Mouse (Mus musculus): Measurements from ENCODE around the gene Btbd16. TPM values are rescaled to one million over a fixed set of nuclear protein-coding genes. Genes with fewer than 3 reads are reported as not detected.
A peak's percentile ranks its signal among the peaks of the same experiment; 100 is the strongest.

The Btbd16 gene
- polyA plus RNA-seq, 1 experiment from 2014 or later: 0.23 TPM

DNA sequence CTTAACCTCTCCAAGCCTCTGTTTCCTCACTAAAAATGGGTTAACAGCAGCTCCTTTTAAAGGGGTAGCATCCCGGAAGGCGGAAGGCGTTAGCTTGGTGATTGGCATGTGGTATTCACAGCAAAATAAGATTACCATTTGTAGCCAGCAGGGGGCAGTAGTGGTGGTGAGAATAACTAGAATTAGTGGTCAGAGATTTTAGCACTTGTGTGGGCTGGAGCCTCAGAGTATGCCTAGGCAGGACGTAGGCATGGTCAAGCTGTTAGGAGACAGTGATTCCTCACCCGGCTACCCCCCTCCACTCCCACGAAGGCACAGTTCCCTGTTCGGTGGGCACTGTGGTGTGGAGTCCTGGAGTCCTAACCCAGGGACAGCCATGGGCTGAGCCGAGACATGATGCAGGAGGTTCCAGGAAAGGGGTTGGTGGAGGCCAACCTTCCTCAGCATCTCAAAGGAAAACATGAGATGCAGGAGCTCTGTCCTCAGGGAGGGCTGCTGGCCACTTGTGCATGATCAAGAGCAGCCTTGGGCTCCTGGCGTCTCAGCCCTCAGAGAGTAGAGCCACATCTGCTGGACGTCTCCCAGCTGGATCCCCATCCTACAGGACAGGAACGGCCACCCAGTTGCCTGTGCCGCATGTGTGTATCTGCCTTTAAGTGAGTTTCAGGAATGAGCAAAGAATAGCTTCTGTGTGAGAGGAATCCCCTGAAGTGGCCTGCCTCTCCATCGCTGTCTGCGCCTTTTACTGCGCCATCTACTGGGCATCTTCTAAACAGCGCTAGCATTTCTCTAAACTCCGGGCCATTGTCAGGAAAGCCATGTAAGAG lies 11.6 kb upstream of the Btbd16 start:
- H3K36me3 ChIP-seq (ENCODE audit: control insufficient read depth, insufficient read depth, low read length): peaks cover 19% of the 10 kb centered on the region; the same call in 1 of the 2 replicates
- 34% methylated on average over 17 of the region's 17 CpGs for WGBS
- H3K27ac ChIP-seq (ENCODE audit: low read length): no peak overlapping the region

DNA sequence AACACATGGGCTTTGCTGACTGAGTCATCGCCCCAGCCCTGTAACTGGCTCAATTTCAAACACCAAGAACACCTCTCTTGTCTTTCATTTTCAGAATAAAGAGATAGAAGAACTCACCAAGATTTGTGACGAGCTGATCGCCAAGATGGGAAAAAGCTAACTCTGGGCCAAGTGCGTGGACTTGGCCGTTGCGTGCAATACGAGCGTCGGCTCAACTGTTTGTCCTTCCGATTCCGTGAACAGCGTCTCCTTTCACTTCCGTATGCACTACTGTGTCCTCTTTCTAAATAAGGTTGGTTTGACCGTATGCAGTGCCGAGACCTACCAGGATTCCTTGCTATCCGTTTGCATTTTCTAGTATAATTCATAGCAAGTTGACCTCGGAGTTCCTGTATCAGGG lies 9.7 kb upstream of the Btbd16 start:
- no peaks in the 10 kb centered on the region for H3K27me3 ChIP-seq (ENCODE audit: control insufficient read depth, insufficient read depth, low read length)
- no peak overlapping the region for H3K27ac ChIP-seq (ENCODE audit: low read length)
- H3K4me1 ChIP-seq (ENCODE audit: control insufficient read depth, insufficient read depth, low read length): no peaks in the 10 kb centered on the region; the same call in 1 of the 2 replicates
- 94% methylated on average over 17 of the region's 17 CpGs for WGBS
- no peak for ATAC-seq (ENCODE audit: insufficient number of reproducible peaks, insufficient read depth, low FRiP score, low read depth)
- H3K36me3 ChIP-seq (ENCODE audit: control insufficient read depth, insufficient read depth, low read length): peaks cover 13% of the 10 kb centered on the region; the same call in 1 of the 2 replicates
- H3K4me3 ChIP-seq (ENCODE audit: low read depth, low read length): no peak overlapping the region
- H3K9me3 ChIP-seq (ENCODE audit: control insufficient read depth, low read depth, low read length): no peaks in the 10 kb centered on the region
- no peak overlapping the region for H3K9ac ChIP-seq (replicated peaks; ENCODE audit: low read depth, low read length)
- H3K4me2 ChIP-seq (replicated peaks; ENCODE audit: low read depth, low read length): no peak overlapping the region

More for the DNA sequence above, 11.6 kb upstream of the Btbd16 start:
- no peaks in the 10 kb centered on the region for H3K9me3 ChIP-seq (ENCODE audit: control insufficient read depth, low read depth, low read length)
- H3K4me2 ChIP-seq (replicated peaks; ENCODE audit: low read depth, low read length): no peak overlapping the region
- H3K4me1 ChIP-seq (ENCODE audit: control insufficient read depth, insufficient read depth, low read length): no peaks in the 10 kb centered on the region; the same call in 1 of the 2 replicates
- no peak overlapping the region for H3K4me3 ChIP-seq (ENCODE audit: low read depth, low read length)
- ATAC-seq (ENCODE audit: insufficient number of reproducible peaks, insufficient read depth, low FRiP score, low read depth): peak; percentile 39; the same call in 1 of the 2 replicates
- H3K27me3 ChIP-seq (ENCODE audit: control insufficient read depth, insufficient read depth, low read length): no peaks in the 10 kb centered on the region
- H3K9ac ChIP-seq (replicated peaks; ENCODE audit: low read depth, low read length): no peak overlapping the region

DNA sequence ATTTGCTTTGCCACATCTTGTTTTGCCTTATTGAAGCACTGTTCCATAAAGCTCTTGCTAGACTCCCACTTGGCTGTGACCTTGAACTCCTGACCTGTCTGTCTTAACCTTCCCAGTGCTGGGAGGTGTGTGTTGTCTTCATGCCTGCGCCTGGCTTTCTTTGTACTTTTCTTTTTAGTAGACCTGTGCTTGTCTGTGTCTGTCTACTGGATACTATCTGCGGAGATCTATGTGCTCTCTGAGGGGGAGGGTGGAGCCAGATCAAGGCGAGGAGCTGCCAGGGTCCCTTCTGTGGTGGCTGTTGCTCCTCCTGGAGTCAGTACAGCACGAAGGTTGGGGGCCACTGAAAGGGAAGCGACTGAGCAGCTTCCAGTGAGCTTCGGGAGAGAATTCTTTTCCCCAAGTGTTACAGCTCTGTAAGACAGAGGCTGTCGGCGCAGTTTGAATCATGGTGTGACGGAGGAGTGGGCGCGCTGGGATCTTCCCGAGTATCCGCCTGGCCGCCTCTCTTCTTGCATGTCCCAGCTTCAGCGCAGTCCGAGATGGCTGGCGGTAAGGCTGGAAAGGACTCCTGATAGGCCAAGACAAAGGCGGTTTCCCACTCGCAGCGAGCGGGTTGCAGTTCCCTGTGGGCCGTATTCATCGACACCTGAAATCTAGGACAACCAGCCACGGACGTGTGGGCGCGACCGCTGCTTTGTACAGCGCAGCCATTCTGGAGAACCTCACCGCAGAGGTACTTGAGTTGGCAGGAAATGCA lies 7.3 kb upstream of the Btbd16 start:
- no peaks in the 10 kb centered on the region; the same call in 1 of the 2 replicates for H3K4me1 ChIP-seq (ENCODE audit: control insufficient read depth, insufficient read depth, low read length)
- WGBS: 64% methylated on average over 30 of the region's 30 CpGs
- no peak for ATAC-seq (ENCODE audit: insufficient number of reproducible peaks, insufficient read depth, low FRiP score, low read depth)
- no peaks in the 10 kb centered on the region for H3K27me3 ChIP-seq (ENCODE audit: control insufficient read depth, insufficient read depth, low read length)
- peaks cover 5% of the 10 kb centered on the region; the same call in 1 of the 2 replicates for H3K36me3 ChIP-seq (ENCODE audit: control insufficient read depth, insufficient read depth, low read length)
- no peak overlapping the region for H3K4me3 ChIP-seq (ENCODE audit: low read depth, low read length)
- no peak overlapping the region for H3K9ac ChIP-seq (replicated peaks; ENCODE audit: low read depth, low read length)
- H3K27ac ChIP-seq (ENCODE audit: low read length): no peak overlapping the region
- H3K4me2 ChIP-seq (replicated peaks; ENCODE audit: low read depth, low read length): no peak overlapping the region
- no peaks in the 10 kb centered on the region for H3K9me3 ChIP-seq (ENCODE audit: control insufficient read depth, low read depth, low read length)

DNA sequence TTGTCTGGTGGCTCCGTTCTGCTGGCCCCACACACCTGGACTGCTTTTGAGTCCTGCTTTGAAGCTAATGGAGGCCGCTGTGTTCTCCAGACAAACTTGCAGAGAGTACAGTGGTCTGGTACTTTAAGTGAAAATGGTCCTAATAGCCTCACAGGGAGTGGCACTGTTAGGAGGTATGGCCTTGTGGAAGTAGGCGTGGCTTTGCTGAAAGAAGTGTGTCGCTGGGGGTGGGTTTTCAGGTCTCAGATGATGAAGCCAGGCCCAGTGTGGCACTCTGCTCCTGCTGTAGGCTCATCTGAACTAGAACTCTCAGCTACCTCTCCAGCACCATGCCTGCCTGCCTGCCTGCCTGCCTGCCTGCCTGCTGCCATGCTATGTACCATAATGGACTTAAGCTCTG lies 5.7 kb upstream of the Btbd16 start:
- Histone ChIP-seq H3K27ac (ENCODE audit: low read length) (no peak overlapping the region), H3K36me3 (ENCODE audit: control insufficient read depth, insufficient read depth, low read length) (peaks cover 5% of the 10 kb centered on the region; the same call in 1 of the 2 replicates), H3K4me3 (ENCODE audit: low read depth, low read length) (no peak overlapping the region), H3K4me1 (ENCODE audit: control insufficient read depth, insufficient read depth, low read length) (no peaks in the 10 kb centered on the region), H3K4me2 (replicated peaks; ENCODE audit: low read depth, low read length) (no peak overlapping the region), H3K9me3 (ENCODE audit: control insufficient read depth, low read depth, low read length) (no peaks in the 10 kb centered on the region), H3K27me3 (ENCODE audit: control insufficient read depth, insufficient read depth, low read length) (no peaks in the 10 kb centered on the region), H3K9ac (replicated peaks; ENCODE audit: low read depth, low read length) (no peak overlapping the region)
- 89% methylated on average over 4 of the region's 4 CpGs for WGBS
- ATAC-seq (ENCODE audit: insufficient number of reproducible peaks, insufficient read depth, low FRiP score, low read depth): no peak

DNA sequence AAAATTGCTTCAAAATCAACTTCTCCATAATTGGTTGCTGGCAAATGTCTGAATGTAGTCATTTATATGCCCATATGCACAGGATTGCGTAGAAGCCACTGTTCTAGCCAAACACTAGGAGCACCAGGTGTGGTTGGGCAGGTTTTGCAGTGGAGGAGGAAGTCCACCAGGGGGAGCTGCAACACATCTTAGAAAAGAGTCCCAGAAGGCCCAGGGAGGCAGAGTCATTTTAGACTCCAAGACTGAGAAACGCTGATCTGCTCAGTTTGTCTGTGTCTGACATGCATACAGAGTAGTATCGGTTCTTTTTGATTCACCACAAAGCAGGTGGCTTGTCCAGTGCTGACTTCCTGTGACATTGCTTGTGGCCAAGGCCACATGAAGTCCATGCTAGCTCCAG lies 3.2 kb upstream of the Btbd16 start:
- no peak overlapping the region for H3K27ac ChIP-seq (ENCODE audit: low read length)
- H3K9me3 ChIP-seq (ENCODE audit: control insufficient read depth, low read depth, low read length): no peaks in the 10 kb centered on the region
- no peaks in the 10 kb centered on the region for H3K36me3 ChIP-seq (ENCODE audit: control insufficient read depth, insufficient read depth, low read length)
- no peak overlapping the region for H3K9ac ChIP-seq (replicated peaks; ENCODE audit: low read depth, low read length)
- no peak for ATAC-seq (ENCODE audit: insufficient number of reproducible peaks, insufficient read depth, low FRiP score, low read depth)
- 24% methylated on average over 3 of the region's 3 CpGs for WGBS
- no peak overlapping the region for H3K4me3 ChIP-seq (ENCODE audit: low read depth, low read length)
- H3K4me2 ChIP-seq (replicated peaks; ENCODE audit: low read depth, low read length): no peak overlapping the region
- H3K4me1 ChIP-seq (ENCODE audit: control insufficient read depth, insufficient read depth, low read length): no peaks in the 10 kb centered on the region
- H3K27me3 ChIP-seq (ENCODE audit: control insufficient read depth, insufficient read depth, low read length): no peaks in the 10 kb centered on the region

DNA sequence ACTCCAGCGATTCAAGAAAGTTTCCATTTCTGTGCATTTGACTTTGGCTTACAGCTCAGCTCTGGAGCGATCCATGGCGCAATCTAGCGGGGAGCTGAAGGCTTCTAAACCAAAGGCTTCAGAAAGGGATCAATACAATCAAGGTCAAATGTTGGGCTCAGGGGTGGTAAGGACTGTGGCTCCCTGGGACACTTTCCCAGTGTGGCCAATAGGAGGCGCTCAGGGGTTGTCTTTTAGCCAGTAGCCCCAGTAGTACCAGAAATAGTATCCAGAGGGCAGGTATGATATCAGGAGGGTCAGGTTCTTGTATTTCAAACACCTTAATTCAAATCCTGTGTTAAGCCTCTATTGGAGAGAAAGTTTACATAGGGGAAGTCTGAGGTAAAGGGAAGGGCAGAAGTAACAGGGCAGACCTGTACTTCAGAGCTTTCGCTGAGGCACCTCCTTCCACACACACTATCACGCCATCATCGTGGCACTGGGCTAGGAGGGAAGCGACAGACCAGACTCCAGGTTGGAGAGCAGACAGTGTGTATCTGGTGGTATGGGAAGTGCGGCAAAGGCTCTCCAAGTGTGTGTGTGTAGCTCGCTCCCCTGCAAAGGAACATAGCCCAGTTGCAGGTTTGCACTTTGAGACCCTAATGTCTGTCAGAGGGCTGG lies 568 bp upstream of the Btbd16 start:
- Histone ChIP-seq H3K27me3 (ENCODE audit: control insufficient read depth, insufficient read depth, low read length) (no peaks in the 10 kb centered on the region), H3K27ac (ENCODE audit: low read length) (no peak overlapping the region), H3K36me3 (ENCODE audit: control insufficient read depth, insufficient read depth, low read length) (no peaks in the 10 kb centered on the region), H3K4me3 (ENCODE audit: low read depth, low read length) (no peak overlapping the region), H3K9ac (replicated peaks; ENCODE audit: low read depth, low read length) (no peak overlapping the region), H3K4me1 (ENCODE audit: control insufficient read depth, insufficient read depth, low read length) (no peaks in the 10 kb centered on the region), H3K9me3 (ENCODE audit: control insufficient read depth, low read depth, low read length) (no peaks in the 10 kb centered on the region), H3K4me2 (replicated peaks; ENCODE audit: low read depth, low read length) (no peak overlapping the region)
- 58% methylated on average over 11 of the region's 11 CpGs for WGBS
- ATAC-seq (ENCODE audit: insufficient number of reproducible peaks, insufficient read depth, low FRiP score, low read depth): peak; percentile 77

DNA sequence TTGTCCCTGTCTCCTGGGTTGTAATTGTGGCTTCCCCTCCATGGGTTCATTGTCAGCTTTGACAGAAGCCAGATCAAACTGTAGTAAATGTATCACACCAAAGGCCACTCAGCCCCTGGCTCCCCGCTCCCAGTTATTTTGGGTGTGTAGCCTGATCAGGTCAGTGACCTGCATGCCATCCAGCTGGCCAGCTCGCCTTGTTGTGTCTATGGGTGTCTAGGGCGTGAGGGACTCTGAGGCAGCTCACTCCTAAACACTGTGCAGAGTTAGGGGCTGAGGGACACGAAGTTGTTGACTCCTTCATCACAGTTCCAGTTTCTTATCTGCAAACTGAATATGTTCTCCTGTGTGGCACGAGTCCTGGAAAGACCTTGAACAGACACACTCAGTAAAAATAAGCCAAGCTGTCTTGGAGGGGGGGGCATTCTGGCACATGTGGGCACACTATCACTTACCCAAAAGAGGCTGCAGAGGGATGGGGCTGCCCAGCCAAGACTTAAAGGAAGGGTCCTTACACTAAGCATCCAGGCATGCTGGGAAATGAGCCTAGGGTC lies 7.1 kb downstream of the Btbd16 start:
- Histone ChIP-seq H3K27me3 (ENCODE audit: control insufficient read depth, insufficient read depth, low read length) (no peaks in the 10 kb centered on the region), H3K4me1 (ENCODE audit: control insufficient read depth, insufficient read depth, low read length) (peaks cover 1% of the 10 kb centered on the region; the same call in 1 of the 2 replicates), H3K36me3 (ENCODE audit: control insufficient read depth, insufficient read depth, low read length) (no peaks in the 10 kb centered on the region), H3K9me3 (ENCODE audit: control insufficient read depth, low read depth, low read length) (no peaks in the 10 kb centered on the region), H3K9ac (replicated peaks; ENCODE audit: low read depth, low read length) (no peak overlapping the region), H3K27ac (ENCODE audit: low read length) (no peak overlapping the region), H3K4me2 (replicated peaks; ENCODE audit: low read depth, low read length) (no peak overlapping the region), H3K4me3 (ENCODE audit: low read depth, low read length) (no peak overlapping the region)
- no peak for ATAC-seq (ENCODE audit: insufficient number of reproducible peaks, insufficient read depth, low FRiP score, low read depth)
- 51% methylated on average over 5 of the region's 5 CpGs for WGBS

DNA sequence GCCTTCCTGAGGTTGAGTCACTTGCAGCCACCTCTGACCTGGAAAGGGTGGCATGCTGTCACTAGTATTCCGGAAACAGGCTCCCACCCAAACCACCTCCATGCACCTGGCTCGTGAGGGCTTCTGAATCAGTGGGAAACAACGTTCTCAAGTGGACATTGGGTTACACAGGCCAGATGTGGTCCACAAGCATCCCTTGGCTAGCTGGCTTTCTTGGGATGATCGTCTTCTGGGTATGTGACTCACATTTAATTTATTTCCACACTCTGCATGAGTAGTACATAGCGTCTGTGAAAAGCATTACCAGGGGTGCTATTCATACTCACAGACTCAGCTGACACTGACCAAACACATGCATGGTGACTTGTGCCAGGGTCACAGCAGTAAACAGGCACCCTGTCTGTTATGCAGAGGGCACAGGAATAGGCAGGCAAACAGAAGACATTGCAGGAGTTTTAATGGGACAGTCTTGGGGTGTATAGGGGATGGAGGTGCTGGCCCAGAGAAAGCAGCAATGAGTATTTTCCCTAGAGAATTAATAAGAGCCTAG lies 8.7 kb downstream of the Btbd16 start:
- 73% methylated on average over 5 of the region's 5 CpGs for WGBS

More for the DNA sequence above, 8.7 kb downstream of the Btbd16 start:
- no peaks in the 10 kb centered on the region for H3K9me3 ChIP-seq (ENCODE audit: control insufficient read depth, low read depth, low read length)
- H3K9ac ChIP-seq (replicated peaks; ENCODE audit: low read depth, low read length): no peak overlapping the region
- peaks cover 7% of the 10 kb centered on the region; the same call in 1 of the 2 replicates for H3K4me1 ChIP-seq (ENCODE audit: control insufficient read depth, insufficient read depth, low read length)
- ATAC-seq (ENCODE audit: insufficient number of reproducible peaks, insufficient read depth, low FRiP score, low read depth): no peak
- no peaks in the 10 kb centered on the region for H3K36me3 ChIP-seq (ENCODE audit: control insufficient read depth, insufficient read depth, low read length)
- no peak overlapping the region for H3K4me3 ChIP-seq (ENCODE audit: low read depth, low read length)
- H3K27ac ChIP-seq (ENCODE audit: low read length): no peak overlapping the region
- H3K4me2 ChIP-seq (replicated peaks; ENCODE audit: low read depth, low read length): no peak overlapping the region
- no peaks in the 10 kb centered on the region for H3K27me3 ChIP-seq (ENCODE audit: control insufficient read depth, insufficient read depth, low read length)
